Mouse (Mus musculus): Measurements from ENCODE around the gene Glrx2. TPM values are rescaled to one million over a fixed set of nuclear protein-coding genes. Genes with fewer than 3 reads are reported as not detected.
A peak's percentile ranks its signal among the peaks of the same experiment; 100 is the strongest.
"Not testable (repeated sequence)": the region's sequence is repeated elsewhere in the genome, so short reads cannot be mapped to it uniquely, and the experiment has no call there.

Glrx2 gene
- polyA plus RNA-seq (2012; ENCODE audit: insufficient read depth, insufficient read length, low replicate concordance, missing spikeins), result not detected in 2 replicates

GRCm38 (mm10) chr1:143716038-143716437 is at the start of gene Glrx2:
TSS of gene Glrx2 (plus strand) at chr1:143716338.
- WGBS, result no CpG with 5 or more reads among the region's 2 CpGs
- H3K27ac ChIP-seq (ENCODE audit: insufficient read depth, low read depth, low read length); H3K4me3 ChIP-seq (ENCODE audit: insufficient read depth, low read depth, low read length); H3K4me1 ChIP-seq (ENCODE audit: control insufficient read depth, insufficient read depth, low read length): not testable (repeated sequence)

GRCm38 (mm10) chr1:143675734-143676361 is 40.3 kb upstream of the Glrx2 start:
- H3K4me1 ChIP-seq (ENCODE audit: control insufficient read depth, insufficient read depth, low read length), result no peaks in the 10 kb centered on the region
- TF ChIP-seq CTCF (IDR thresholded peaks at IDR 0.05; ENCODE audit: insufficient read depth, low read depth, low read length) (no peak), POLR2A (IDR thresholded peaks at IDR 0.05; ENCODE audit: insufficient read depth, low read depth, low read length) (no peak)
- no peak overlapping the region for H3K27ac ChIP-seq (ENCODE audit: insufficient read depth, low read depth, low read length)
- no peak overlapping the region for H3K4me3 ChIP-seq (ENCODE audit: insufficient read depth, low read depth, low read length)
- 73% methylated on average over 4 of the region's 4 CpGs for WGBS

GRCm38 (mm10) chr1:143681108-143681507 is 35.0 kb upstream of the Glrx2 start:
- 83% methylated on average over 5 of the region's 5 CpGs for WGBS
- Histone ChIP-seq H3K27ac (ENCODE audit: insufficient read depth, low read depth, low read length) (no peak overlapping the region), H3K4me1 (ENCODE audit: control insufficient read depth, insufficient read depth, low read length) (no peaks in the 10 kb centered on the region), H3K4me3 (ENCODE audit: insufficient read depth, low read depth, low read length) (no peak overlapping the region)
- no peak for TF ChIP-seq CTCF (IDR thresholded peaks at IDR 0.05; ENCODE audit: insufficient read depth, low read depth, low read length)
- TF ChIP-seq POLR2A (IDR thresholded peaks at IDR 0.05; ENCODE audit: insufficient read depth, low read depth, low read length), result no peak

GRCm38 (mm10) chr1:143684849-143685248 is 31.3 kb upstream of the Glrx2 start:
- H3K27ac ChIP-seq (ENCODE audit: insufficient read depth, low read depth, low read length), result no peak overlapping the region
- WGBS, result 86% methylated on average over 3 of the region's 3 CpGs
- TF ChIP-seq POLR2A (IDR thresholded peaks at IDR 0.05; ENCODE audit: insufficient read depth, low read depth, low read length) (no peak), CTCF (IDR thresholded peaks at IDR 0.05; ENCODE audit: insufficient read depth, low read depth, low read length) (no peak)
- no peak overlapping the region for H3K4me3 ChIP-seq (ENCODE audit: insufficient read depth, low read depth, low read length)
- no peaks in the 10 kb centered on the region for H3K4me1 ChIP-seq (ENCODE audit: control insufficient read depth, insufficient read depth, low read length)

GRCm38 (mm10) chr1:143701736-143702135 is 14.4 kb upstream of the Glrx2 start:
- WGBS, result under 1% methylated on average over 13 of the region's 13 CpGs
- no peaks in the 10 kb centered on the region for H3K4me1 ChIP-seq (ENCODE audit: control insufficient read depth, insufficient read depth, low read length)

GRCm38 (mm10) chr1:143702141-143702740 is 13.9 kb upstream of the Glrx2 start:
- Histone ChIP-seq H3K27ac (ENCODE audit: insufficient read depth, low read depth, low read length) (peak overlapping the region; percentile 82; the same call in 1 of the 2 replicates), H3K4me1 (ENCODE audit: control insufficient read depth, insufficient read depth, low read length) (no peaks in the 10 kb centered on the region), H3K4me3 (ENCODE audit: insufficient read depth, low read depth, low read length) (peak overlapping the region; percentile 100)
- TF ChIP-seq POLR2A (IDR thresholded peaks at IDR 0.05; ENCODE audit: insufficient read depth, low read depth, low read length), result no peak
- no peak for TF ChIP-seq CTCF (IDR thresholded peaks at IDR 0.05; ENCODE audit: insufficient read depth, low read depth, low read length)
- under 1% methylated on average over 44 of the region's 48 CpGs for WGBS

More at GRCm38 (mm10) chr1:143701736-143702135, 14.4 kb upstream of the Glrx2 start:
- H3K4me3 ChIP-seq (ENCODE audit: insufficient read depth, low read depth, low read length), result peak overlapping the region; percentile 100
- no peak overlapping the region for H3K27ac ChIP-seq (ENCODE audit: insufficient read depth, low read depth, low read length)
- TF ChIP-seq CTCF (IDR thresholded peaks at IDR 0.05; ENCODE audit: insufficient read depth, low read depth, low read length), result no peak
- TF ChIP-seq POLR2A (IDR thresholded peaks at IDR 0.05; ENCODE audit: insufficient read depth, low read depth, low read length), result no peak

GRCm38 (mm10) chr1:143702741-143703262 is 13.3 kb upstream of the Glrx2 start, which contains the start of gene Cdc73:
TSS of gene Cdc73 (minus strand) at chr1:143702893.
- WGBS, result under 1% methylated on average over 74 of the region's 74 CpGs
- TF ChIP-seq POLR2A (IDR thresholded peaks at IDR 0.05; ENCODE audit: insufficient read depth, low read depth, low read length) (peak; percentile 58), CTCF (IDR thresholded peaks at IDR 0.05; ENCODE audit: insufficient read depth, low read depth, low read length) (peak; percentile 72)
- Histone ChIP-seq H3K4me3 (ENCODE audit: insufficient read depth, low read depth, low read length) (peak within 1 kb of the TSS; percentile 100), H3K27ac (ENCODE audit: insufficient read depth, low read depth, low read length) (peak within 1 kb of the TSS; percentile 82; the same call in 1 of the 2 replicates), H3K4me1 (ENCODE audit: control insufficient read depth, insufficient read depth, low read length) (no peaks in the 10 kb centered on the region)

- Histone ChIP-seq H3K4me3 (ENCODE audit: insufficient read depth, low read depth, low read length) (no peak overlapping the region), H3K27ac (ENCODE audit: insufficient read depth, low read depth, low read length) (no peak overlapping the region), H3K4me1 (ENCODE audit: control insufficient read depth, insufficient read depth, low read length) (peaks cover 3% of the 10 kb centered on the region; the same call in 1 of the 2 replicates)
- no peak for TF ChIP-seq CTCF (IDR thresholded peaks at IDR 0.05; ENCODE audit: insufficient read depth, low read depth, low read length)
- TF ChIP-seq POLR2A (IDR thresholded peaks at IDR 0.05; ENCODE audit: insufficient read depth, low read depth, low read length), result no peak
- WGBS, result 38% methylated on average over 4 of the region's 4 CpGs
Measured at GRCm38 (mm10) chr1:143707006-143707405, 9.1 kb upstream of the Glrx2 start.

GRCm38 (mm10) chr1:143708361-143708760 is 7.8 kb upstream of the Glrx2 start:
- H3K4me1 ChIP-seq (ENCODE audit: control insufficient read depth, insufficient read depth, low read length), result peaks cover 3% of the 10 kb centered on the region; the same call in 1 of the 2 replicates
- 81% methylated on average over 6 of the region's 6 CpGs for WGBS
- no peak for TF ChIP-seq CTCF (IDR thresholded peaks at IDR 0.05; ENCODE audit: insufficient read depth, low read depth, low read length)
- TF ChIP-seq POLR2A (IDR thresholded peaks at IDR 0.05; ENCODE audit: insufficient read depth, low read depth, low read length), result no peak
- H3K4me3 ChIP-seq (ENCODE audit: insufficient read depth, low read depth, low read length), result no peak overlapping the region
- no peak overlapping the region for H3K27ac ChIP-seq (ENCODE audit: insufficient read depth, low read depth, low read length)
